Mouse (Mus musculus): ENCODE data around the gene Scaf1.
A peak's percentile ranks its signal among the peaks of the same experiment; 100 is the strongest.

Gene Scaf1

DNA sequence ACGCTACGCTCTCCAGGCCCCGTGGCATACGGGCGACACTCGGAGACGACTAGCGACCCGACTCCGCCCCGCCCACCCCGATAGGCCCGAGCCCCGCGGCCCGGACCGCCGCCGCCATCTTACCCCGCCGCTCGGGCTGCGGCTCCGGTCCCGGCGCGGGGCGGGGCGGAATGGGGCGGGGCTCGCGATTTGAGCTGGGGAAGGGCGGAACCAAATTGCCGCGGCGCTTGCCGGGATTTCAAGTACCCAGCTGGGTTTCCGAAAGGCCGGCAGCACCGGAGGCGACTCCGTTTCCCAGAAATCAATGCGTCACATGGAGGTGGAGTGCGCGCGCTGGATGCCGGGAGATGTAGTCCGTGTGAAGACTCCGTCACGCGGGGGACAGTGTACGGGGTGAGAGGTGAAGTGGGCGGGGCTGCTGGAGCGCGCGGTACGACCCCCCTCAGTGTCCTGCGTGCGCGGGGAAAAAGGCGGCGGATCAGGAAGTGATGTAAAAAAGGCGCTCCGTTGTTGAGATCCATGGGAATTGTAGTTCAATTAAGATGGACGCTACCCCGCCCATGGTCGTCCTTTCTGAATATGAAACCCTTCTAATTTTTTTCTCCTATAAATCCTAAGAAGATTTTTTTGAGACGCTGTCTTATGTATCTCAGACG, at the start of gene Scaf1:
TSS of gene Scaf1 (minus strand) at position 407 of the 656 bp plus-strand sequence.
- peak; percentile 100 for DNase-seq

- DNase-seq, result peak; percentile 99
Observed at GRCm38 (mm10) chr7:45062239-45062835, 46.2 kb upstream of the Scaf1 start, which contains the start of the genes Nosip and Prrg2. Nosip (plus strand) TSS chr7:45062429. Prrg2 (minus strand) TSS chr7:45062677.

- DNase-seq, result no peak
Observed at GRCm38 (mm10) chr7:45061532-45062075, 45.4 kb upstream of the Scaf1 start.

DNA sequence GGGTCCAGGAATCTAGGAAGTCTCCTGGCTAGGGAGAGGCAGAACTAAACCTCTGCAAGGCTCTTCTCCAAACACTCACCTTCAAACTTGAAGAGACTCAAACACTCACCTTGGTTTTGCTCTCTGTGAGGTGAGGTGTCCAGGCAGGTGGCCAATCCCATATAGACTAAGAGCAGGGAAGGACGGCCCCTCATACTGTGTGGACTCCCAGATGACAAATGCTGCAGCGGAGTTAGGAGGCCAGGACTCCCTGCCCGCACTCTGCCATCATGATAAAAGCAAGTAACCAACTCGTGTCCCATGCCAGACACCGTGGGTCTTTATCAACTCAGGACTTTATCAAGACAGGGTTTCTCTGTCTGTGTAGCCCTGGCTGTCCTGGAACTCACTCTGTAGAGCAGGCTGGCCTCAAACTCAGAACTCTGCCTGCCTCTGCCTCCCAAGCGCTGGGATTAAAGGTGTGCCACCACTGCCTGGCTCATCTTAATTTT, 44.5 kb upstream of the Scaf1 start:
- no peak for DNase-seq

GRCm38 (mm10) chr7:45058607-45059571, 42.7 kb upstream of the Scaf1 start:
- DNase-seq, result peak; percentile 35

DNA sequence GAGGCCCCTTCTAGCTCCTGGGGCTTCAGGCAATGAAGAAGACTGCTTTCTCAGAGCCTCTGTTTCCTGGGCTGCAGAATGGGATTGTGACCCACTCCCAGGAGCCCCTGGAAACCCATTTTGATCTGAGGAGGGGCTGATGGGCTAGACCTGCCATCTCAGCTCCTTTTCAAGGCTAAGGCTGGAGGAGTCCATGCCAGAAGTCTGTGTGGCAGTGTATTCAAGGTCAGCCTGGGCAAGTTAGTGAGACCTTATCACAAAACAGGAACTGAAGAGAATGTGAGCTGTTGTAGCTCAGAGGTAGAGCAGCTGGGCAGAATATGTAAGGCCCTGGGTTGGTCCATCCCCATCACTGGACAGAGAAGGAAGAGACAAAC, 40.8 kb upstream of the Scaf1 start:
- no peak for DNase-seq

DNA sequence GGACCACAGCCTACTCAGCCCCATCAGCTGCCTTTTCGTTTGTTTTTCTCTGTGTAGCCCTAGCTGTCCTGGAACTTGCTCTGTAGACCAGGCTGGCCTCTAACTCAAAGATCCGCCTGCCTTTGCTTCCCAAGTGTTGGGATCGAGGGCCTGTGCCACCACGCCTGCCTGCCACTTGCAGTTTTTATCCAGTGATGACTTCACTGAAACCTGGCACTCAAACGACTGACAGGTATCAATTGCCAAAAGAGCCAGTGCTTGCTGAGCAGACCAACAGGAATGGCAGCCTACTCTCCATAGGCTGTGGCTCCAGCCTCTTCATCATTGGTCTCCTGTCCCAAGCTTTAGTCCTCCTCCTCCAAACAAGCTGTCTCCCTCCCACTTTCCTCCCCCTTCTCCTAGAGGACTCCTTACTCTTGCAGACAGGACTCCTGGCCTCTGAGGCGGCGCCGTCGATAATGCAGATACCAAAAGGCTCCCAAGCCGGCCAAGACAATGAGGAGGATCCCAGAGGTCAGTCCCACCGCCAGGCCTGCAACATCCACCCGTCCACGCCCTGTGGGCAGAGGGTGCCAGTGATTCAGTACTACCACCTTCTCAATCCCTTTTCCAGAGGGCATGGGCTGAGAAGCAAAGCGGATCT, 40.3 kb upstream of the Scaf1 start:
- DNase-seq, result no peak

DNA sequence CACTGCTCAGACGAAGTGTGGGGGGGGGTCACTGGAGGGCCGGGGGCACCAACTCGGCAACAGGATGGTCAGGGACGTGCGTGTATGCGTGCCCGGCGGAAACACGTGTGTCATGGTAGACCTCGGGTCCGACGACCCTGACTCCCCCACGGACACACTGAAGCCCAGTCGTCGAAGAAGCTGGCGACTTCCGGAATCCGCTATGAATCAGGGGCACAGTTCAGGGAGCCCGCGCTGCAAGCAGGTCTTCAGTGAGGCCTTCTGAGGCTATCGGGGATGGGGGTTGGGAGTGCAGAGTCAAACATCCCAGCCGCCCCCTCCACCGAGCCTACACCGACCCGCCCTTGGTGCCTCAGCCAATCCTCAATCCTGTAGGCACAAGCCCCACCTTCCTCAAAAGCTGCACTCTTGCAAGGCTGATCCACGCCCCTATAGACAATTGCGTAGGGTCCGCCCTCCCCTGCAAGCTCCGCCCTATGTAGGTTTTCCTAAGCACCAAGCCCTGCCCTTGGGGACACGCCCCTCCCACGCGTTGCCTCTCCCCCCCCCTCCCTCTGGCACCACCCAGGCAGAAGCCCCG, 37.9 kb upstream of the Scaf1 start:
- DNase-seq, result peak; percentile 98

DNA sequence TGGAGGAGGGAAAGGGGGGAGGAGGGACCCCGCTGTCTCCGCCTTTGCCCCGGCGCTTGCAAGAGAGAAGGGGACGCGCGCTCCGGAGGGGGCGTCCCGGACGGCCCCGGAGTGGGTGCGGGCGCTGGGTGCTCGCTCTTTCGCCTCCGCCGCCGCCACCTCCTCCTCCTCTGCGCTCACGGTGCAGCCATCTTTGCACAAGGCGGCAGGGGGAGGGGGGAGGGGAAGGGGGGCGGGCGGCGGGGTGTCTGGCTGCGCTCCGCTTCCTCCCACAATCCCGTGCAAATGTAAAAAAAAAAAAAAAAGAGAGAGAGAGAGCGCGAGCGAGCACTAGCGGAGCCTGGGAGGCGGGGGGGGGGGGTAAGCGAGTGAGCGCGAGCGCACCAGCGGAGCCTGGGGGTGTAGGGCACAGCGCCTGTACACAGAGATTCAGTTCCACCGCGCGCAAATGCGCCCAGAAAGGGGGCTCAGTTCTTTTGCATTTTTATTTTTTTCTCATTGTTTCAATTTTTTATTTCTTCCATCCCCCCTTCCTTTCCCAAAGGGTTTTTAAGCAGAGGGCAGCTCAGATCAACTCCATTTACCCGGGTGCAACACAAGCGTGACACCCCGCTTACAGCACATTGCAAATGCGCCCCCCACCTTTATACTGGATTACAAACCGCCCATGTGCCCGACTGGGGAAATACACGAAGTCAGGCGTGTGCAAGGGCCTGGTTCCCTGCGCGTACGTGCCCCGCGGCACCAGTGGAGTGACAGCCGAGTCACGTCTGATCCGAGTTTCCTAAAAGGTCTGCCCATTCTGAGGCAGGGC, 37.2 kb upstream of the Scaf1 start:
- DNase-seq, result peak; percentile 92

- DNase-seq, result no peak
Observed at GRCm38 (mm10) chr7:45052862-45053116, 36.6 kb upstream of the Scaf1 start, which contains the start of gene Prr12. Prr12 (minus strand) TSS chr7:45052881.

GRCm38 (mm10) chr7:45052181-45052861, 36.2 kb upstream of the Scaf1 start:
- peak; percentile 32 for DNase-seq

GRCm38 (mm10) chr7:45051601-45051974, 35.4 kb upstream of the Scaf1 start:
- no peak for DNase-seq

DNA sequence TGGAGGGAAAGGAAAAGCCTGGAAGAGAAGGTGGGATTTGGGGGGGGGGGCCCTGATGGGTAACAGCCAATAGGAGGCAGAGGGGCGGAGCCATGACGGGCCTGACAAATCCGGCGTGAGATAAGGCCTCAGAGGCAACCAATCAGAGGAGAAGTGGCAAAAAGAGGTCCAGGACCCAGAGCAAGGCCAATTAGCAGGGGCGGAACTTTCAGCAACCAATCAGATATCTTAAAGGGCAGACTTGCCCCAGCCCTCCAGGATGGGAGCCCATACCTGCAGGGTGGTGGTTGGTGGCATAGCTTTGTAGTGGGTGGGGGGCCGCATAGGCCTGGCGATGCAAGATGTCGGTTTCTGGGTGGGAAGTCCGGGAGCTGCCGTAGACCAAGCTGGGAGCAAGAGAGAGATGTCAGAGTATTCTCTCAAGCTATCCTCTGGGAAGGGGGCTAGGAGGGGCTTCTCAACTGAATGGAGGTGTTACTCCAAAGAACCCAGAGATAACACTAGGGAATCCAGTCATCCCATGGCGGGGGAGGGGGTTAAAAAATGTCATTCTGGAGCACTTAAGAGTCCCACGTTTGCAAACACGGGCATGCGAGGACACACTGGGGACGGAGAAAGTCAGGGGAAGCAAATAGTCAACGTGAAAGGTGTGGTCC, 34.9 kb upstream of the Scaf1 start:
- DNase-seq, result peak; percentile 96

DNA sequence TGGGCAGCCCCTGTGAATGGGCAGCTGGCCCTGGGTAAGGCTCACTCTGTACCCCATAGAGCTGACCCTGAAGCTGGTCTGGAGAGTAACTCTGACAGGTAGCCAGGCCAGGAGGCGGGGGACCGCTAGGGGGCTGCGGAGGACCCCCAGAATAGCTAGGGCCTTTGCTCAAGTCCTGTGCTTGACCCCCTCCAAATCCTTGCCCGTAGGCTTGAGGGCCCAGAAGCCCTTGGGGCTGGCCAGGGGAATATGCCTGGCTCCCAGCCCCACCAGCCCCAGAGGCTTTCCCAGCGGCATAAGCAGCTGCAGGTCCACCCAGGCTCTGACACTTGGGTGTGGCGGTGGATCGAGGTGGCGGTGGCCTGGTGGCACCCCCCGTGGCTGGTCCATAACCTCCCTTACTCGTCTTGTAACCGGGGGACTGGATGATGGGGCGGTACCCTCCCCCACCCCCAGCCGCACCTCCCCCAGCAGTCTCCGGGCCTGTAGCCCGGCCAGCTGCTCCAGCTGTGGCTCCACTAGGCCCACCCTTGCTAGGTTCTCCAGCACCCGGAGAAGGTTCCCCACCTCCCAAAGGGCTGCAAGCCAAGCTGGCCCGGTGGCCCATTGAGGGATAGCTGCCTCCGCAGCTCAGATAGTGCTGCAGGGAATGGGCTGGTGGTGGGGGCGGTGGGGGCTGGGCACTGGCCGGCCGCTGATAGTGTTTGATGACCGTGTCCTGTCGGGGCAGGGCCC, 32.9 kb upstream of the Scaf1 start:
- no peak for DNase-seq

- DNase-seq, result no peak
Observed at GRCm38 (mm10) chr7:45048001-45048890, 32.1 kb upstream of the Scaf1 start.

- no peak for DNase-seq
Observed at GRCm38 (mm10) chr7:45047491-45047890, 31.3 kb upstream of the Scaf1 start.

DNA sequence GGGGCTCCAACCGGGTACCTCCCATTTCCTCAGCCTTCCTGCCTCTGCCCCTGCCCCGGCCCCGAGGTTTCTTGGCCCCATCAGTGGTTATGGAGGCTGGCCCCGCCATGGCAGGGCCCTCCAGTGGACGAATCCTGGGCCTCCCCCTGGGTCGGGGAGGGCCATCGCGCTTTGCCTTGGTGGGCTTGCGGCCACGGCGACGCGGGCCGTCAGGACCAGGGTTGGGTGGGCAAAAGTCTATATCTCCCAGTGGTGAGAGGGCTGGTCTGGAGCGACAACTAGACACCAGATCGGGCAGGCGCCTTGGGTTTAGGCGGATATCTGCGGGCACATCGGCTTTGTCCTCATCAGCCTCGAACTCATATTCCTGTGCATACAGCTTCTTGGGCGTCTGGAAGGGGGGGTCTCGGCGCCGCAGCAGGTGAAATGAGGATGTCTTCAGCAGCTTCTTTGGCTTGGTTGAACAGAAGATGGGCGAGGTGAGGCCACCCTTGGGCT, 30.7 kb upstream of the Scaf1 start:
- DNase-seq, result no peak

- no peak for DNase-seq
Observed at GRCm38 (mm10) chr7:45045741-45046140, 29.6 kb upstream of the Scaf1 start.

Data from retina, postnatal 1 day (tissue).